Mouse (Mus musculus) frontal cortex, postnatal 14 days (tissue): Measurements from ENCODE around the gene Hmox2.
"Not testable (repeated sequence)": the region's sequence is repeated elsewhere in the genome, so short reads cannot be mapped to it uniquely, and the experiment has no call there.

Experiments
- DNase-seq, 2 experiments: peaks; one replicate each; pipeline ENCODE4 v3.0.0; 2022; ENCODE audit warnings: low spot score in 2 of 2

The Hmox2 gene

DNA sequence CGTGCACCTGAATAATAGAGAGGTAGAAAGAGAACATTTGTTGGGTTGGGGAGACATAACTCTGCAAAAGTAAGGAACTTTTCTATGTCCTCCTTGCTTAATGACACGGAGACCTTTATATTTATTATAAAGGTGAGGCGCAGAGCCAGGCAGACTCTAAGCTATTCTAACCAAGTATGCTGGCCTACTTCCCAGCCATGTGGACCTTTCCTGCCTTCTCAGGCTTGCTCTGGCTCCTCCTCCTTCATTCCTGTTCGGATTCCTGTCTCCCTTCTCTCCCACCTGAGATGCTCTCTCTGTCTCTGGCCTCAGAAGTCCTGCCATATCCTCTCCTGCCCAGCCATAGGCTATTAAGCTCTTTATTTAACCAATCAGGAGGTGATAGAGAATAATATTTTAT is 895 bp upstream of the Hmox2 start:
- DNase-seq: no peak

DNA sequence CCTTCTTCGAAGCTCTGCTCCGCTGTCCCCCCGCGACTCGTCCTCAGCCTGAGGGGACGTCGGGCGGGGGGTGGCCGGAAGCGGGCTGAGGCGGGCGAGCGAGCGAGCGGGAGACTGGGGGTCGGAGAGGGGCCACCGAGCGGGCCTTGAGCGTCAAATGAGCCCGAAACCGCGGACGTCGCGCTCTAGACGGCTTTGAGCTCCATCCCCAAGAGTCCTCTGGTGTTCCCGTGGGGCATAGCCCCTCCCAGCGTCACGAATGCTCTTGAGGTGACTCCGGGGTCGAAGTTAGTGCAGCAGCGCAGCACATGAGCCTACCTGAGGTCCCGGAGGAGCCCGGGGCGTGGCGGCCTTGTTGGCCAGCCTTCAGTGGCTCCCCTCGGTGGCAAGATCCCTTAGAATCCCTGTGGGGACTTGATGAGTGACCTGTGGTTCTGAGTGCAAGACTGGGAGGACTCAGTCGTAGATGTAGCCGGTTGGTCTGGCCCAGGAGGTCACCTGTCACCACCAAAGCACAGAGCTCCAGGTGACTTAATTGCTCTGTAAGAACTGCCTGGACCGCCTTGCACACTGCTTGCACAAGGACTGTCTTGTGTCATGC is 467 bp downstream of the Hmox2 start:
- DNase-seq: peak in 1 of 2 experiments; percentile 24

DNA sequence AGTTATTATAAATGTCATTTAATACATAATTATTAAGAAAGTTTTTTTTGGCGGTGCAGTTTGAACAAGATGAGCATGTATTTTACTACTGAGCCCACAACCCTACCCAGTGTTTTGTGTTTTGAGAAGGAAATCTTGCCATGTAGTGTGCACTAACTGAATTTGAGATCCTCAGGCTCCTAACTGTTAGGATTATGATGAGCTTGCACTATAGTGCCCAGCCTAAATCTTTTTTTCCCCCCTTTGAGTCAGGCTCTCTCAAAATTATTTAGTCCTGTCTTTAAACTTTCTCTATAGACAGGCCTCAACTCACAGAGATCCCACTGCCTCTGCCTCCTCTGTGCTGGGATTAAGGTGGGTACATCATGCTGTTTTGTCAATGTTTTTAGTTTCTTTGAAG is 1.4 kb downstream of the Hmox2 start:
- no peak for DNase-seq

DNA sequence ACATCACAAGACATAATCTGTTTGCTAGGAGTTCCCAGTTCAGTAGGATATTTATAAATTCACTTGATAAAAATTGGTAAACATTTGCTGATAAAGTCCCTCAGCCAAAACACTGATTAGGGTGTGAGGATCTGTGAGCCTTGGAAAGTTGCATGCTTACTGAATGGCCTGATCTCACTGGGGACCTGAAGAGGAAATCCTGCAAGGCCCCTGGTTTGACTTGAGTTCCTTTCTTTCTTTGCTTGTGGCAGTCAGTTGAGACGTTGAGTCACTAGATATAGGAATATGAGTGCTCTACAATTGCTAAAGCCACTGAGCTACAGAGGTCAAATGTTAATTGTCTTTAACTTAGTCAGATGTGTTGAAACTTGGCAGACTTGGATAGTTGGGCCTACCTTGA is 1.8 kb downstream of the Hmox2 start:
- no peak for DNase-seq

DNA sequence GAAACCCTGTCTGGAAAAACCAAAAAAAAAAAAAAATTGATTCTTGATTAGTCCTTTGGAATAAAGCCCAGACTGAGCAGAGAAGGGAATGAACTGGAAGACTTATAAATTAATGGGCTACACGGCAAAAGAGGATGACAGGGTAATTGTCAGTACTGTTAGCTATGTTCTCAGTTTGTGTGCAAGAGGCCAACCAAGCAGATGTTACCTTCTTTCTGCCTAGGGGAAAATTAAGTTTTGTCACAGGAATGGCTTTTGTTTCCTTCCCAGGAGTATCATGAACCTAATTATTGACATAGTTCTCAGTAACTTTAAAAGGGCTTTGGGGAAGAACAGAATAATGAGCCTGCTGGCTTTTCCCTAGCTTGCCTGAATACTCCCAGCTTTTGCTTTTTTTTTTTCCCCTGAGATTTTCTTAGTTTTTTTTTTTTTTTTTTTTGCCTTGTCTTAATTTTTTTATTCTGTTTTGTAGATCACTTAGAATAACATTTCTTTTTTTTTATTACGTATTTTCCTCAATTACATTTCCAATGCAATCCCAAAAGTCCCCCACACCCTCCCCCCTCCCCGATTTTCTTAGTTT is 4.7 kb downstream of the Hmox2 start:
- no peak for DNase-seq

DNA sequence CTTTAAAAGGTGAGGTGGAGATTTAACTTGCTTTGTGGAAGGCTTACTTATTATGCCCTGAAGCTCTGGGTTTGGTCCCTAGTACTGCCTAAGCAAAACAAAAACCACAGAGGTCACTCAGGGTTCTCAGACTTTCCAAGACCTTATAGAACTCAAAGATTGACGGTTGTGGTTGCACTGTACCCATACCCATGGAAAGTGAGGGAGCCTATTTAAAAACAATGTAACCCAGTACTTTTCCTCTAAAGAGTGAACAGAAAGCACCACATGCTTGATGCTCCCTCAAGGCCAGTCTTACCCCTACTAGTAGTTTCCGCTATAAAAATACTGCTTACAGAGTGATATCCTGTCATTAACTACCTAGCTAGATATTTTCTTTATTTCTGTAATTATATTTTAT is 10.1 kb downstream of the Hmox2 start:
- no peak for DNase-seq

DNA sequence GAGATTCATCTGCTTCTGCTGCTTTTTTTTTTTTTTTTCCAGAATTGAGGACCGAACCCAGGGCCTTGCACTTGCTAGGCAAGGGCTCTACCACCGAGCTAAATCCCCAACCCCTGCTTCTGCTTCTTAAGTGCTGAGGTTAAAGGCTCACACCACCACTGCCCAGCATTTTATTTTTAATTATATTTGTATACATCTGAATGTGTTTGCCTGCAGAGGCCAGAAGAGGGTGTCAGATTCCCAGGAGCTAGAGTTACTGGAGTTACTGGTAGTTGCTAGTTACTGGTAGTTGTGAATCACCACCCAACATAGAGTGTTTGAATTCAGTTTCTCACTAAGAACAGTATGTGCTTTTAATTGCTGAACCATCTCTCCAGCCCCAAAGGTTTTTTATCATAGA is 13.8 kb downstream of the Hmox2 start:
- DNase-seq: no peak

DNA sequence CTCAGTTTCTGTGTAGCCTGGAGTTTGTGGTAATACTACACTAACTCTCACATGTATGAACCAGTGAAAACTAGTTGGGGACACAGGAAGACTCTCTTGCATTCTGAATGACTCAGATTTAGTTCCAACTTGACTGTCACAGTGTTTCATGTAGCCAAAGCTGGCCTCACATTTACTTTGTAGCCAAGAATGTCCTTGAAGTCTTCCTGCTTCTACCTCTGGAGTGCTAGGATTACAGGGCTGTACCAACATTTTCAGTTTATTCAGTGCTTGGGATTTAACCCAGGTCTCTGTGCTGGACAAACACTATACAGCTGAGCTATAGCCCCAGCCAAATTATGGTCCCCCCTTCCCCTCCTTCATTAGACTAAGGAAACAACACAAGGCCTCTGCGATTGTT is 16.0 kb downstream of the Hmox2 start:
- DNase-seq: no peak

DNA sequence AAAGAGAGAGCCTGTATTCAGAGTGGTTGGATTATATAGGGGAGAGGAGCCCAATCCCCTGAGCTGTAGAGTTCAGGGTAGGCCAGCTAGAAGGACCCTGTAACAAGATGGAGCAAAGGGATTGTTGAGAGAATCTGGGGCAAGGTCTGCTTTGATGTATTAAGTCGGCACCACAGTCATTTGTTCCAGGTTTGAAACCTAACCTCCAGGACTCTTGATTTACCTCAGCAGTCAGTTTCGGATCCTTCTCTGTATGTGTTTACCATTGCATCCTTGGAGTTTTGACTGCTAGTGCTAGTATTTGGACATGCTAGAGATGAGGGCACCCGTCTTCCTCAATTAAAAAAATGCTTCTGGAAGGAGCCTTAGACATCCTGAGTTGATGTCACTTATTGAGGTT is 26.0 kb downstream of the Hmox2 start:
- DNase-seq: no peak

DNA sequence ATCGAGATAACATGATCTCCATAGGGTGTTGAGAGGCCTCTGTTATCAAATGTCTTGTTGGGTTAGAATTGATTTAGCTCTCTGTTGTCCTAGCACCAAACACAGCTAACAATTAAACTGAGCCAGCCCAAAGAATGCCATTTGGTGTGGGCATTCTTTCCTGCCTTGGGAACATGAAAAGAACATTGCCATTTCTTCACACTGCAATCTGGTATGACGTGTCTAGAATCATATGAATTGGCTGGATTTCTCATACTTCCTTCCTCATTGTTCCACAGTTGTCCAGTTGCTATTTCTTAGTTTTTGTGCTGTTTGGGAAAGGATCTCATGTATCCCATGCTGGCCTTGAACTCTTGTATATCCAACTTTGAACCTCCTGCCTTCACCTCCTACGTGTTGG is 27.9 kb downstream of the Hmox2 start:
- no peak for DNase-seq

DNA sequence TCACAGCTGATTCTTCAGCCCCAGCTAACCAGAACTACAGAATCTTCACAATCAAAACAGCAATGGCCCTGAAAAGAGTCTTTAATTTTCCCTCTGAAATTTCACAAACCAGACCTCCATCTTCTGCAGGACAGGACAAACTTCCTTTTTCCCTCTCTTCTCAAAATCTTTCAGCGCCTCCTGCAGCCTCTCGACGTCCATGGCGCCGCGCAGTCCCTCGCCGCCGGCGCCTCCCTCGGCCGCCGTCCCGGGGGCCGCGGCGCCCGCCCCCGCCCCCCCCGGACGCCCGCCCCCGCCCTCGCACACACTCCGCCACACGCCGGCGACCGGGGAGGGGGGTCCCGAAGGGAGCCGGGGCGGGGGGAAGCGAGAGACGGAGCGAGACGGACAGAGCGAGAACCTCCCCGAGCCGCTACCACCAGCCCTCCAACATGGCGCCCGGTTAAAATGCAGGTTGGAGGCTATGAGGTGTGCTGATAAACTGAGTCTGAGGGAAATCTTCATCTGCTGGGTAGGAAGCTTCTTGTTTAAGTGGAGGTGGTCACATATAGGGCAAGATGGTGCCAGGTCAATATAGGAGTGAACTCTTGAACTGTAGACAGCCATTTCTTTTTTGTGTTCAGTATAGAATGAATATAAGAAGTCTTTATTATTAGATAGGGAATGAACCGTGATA is 30.6 kb downstream of the Hmox2 start:
- not testable (repeated sequence) for DNase-seq

DNA sequence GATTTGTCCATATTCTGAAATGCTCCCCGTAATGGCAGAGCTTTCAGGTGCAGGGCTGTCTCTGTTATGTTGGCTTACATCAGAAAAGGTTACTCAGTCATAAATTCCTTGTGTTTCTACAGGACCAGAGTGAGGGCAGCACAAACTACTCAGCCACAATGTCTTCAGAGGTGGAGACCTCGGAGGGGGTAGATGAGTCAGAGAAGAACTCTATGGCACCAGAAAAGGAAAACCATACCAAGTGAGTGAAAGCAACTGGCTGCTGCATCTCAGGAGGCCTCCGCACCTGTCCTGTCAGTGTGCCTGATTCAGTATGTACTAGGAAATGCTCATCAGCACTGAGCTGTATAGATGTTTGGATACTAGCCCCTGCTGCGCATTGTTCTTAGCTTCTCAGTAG is 36.3 kb downstream of the Hmox2 start:
- DNase-seq: no peak

DNA sequence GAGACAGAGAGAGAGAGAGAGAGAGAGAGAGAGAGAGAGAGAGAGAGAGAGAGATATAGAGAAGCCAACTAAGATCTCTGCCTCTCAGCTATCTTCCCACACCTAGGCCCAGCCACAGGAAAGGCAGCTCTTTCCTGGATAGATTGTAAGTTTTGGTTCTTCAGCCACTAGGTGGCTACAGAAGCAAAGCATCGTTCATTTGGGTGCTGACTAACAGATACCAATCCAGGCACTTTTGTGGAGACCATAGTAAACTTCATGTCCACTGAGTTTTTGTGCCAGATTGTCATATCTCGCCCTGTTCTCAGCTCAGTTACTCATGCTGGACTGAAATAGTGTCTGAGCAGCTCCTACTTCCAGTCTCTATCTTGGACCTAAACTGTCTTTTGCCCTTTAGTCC is 37.1 kb downstream of the Hmox2 start:
- DNase-seq: no peak

DNA sequence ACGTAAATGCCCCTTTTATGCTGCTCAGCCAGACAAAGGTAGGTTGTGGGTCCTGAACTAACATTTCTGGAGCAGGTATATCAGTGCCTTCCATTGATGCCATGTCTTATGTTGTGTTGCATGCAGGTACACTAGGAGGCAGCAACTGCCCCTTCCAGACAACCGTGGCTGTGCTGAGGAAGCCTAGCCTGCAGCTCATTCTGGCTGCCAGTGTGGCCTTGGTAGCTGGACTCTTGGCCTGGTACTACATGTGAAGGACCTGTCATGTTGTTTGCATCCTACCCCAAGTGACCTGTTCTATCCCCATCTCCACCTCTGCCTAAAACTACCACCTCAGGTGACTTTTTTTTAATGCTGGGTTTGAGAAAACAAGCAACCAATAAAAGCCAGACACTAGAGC is 39.7 kb downstream of the Hmox2 start:
- DNase-seq: no peak

DNA sequence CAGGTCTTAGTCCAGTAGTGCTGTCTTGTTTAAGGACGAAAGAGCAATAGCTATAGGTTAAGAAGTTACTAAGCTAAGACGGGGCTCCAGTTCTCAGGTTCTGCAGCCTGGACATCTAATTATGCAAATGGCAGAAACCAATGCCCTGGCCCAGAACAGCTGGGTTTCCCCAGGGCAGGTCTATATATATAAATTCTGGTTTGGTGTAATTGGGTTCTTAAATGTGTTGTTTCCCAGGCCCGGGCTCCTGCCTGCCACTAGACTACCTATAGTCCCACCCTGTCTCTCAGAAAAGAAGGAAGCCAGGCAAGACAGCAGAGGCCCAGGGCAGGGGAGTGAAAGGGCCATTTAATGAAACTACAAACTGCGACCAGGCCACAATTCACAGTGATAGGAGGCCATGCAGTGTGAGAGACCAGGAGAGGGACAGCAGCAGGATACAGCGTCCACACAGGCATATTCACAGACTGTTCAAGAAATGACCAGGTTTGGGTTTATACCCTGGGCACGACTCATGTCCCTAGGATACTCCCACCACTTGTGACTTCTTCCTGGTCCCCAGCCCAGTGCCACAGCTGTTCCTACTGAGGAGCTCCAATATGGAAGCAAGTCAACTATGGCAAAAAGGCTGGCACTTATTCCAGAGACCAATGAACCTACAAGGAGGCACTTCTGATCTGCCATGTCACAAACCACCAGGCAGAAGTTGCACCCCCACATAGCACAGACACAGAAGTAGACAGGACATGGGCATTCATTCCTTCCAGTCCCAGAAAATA is 41.0 kb downstream of the Hmox2 start:
- no peak for DNase-seq

DNA sequence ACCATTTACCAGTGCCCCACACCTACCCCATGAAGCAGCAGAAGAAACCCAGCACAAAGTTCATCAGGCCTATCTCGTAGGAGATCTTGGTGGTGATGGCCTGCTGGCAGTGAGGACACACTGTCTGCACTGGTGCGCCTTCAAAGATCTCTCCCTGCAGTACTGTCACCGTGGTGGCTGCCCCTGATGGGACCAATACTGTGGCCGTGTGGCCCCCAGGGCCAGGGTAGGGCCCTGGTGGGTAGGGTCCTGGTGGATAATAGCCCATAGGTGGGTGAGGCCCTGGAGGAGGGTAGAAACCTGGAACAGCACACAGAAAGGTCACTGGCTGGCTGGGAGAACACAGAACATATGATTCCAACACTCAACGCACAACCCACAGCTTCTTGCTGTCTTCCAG is 42.6 kb downstream of the Hmox2 start:
- no peak for DNase-seq

DNA sequence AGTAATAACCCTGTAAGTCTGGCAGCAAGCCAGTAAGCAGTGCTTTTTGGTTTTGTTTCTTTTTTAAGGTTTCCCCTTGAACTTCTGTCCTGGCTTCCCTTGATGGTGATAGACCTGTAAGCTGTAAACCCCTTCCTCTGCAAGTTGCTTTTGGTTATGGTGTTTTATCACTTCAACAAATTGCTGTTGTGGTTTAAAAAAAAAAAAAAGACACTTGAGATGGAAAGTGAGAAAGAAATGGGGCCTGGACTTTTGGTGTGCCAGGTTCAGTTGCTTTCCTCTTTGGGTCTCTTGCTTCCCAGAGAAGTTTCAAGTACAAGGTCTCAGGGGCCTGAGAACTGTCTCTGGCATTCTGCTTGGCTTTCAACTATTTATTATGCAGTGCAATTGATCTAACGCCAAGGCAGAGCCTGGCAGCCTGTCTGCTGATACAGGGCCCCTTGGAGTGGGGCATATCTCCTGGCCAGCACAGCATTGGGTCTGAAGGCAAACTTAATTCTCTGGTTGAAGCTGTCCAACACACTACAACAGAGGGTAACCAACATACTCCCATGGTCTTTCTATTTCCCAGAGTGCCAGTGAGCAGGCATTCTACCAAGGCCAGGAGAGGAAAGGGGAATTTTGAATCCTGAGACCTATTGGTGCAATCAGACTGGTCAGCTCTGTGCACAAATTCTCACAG is 47.3 kb downstream of the Hmox2 start:
- DNase-seq: no peak

DNA sequence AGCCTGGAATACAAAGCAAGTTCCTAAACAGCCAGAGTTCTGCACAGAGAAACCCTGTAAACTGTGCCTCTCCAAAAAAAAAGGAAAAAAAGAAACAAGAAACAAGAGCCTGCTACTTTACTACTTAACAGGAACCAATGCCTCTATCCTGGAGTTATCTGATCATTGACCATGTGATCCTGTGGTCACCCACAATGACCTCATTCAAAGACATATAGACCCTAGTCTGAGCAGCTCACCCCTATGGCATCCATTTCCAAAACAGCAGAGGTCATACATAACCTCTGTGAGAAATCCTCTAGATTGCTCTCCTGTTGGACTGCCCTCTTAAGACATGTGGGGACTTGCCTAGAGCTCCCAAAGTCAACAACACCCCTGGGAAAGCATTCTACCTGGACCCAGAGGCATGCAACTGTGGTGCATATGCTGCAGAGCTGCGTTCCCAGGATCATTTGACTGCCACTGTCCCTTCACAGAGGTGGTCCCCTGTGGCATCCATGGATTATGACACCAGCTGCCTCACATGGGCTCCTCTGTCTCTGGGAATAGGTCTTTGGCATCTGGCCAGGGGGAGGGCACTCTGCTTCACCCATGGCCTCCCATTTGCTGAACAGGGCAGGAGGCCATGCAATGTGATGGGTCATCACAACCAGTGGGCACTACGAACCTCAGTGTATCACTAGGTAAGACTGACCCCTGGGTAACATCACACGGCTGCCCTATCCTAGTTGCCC is 51.2 kb downstream of the Hmox2 start:
- no peak for DNase-seq

DNA sequence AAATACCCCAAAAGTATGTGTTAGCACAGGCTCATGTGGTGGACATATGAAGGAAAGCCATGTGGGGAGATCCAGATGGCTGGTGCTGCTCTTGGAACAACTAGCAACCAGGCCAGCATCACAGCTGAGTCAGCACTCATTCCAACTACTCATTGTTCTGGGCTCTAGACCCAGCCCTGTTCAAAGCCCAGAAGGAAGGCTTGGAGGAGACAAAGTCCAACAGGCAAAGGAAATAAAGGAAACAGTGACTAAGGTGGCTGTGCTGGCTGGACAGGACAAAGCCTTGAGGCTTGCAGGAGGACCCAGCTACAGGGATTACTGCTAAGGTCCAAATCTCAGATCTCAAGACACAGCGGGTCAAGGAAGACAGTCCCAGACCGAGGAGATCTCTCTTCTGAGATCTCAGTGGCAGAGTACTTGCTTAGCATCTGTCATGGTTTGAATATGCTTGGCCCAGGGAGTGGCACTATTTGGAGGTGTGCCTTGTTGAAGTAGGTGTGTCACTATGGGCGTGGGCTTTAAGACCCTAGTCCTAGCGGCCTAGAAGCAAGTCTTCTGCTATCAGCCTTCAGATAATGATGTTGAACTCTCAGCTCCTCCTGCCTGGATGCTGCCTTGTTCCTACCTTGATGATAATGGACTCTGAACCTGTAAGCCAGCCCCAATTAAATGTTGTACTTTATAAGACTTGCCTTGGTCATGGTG is 51.9 kb downstream of the Hmox2 start:
- no peak for DNase-seq

DNA sequence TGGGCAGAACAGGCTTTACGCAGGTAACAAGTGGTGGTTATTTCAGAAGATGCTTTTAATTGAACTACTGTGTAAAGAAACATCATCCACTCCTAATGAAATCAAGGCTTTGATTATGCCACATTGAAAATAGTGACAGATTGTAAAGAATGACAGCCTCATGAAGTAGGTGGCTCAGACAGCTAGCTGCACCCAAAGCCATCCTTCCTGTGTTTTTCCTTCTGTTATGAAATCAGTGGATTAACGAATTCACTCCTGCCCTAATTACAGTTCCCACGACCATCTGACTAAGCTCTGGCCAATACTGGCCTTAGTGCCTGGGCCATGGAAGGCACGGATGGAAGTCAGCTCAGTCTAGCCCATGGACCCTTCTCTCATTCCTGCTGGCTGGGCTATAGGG is 52.8 kb downstream of the Hmox2 start:
- DNase-seq: no peak
